Mouse (Mus musculus) intestine, embryonic 16.5 days (tissue): ENCODE results near the gene Cox5a. TPM values are rescaled to one million over a fixed set of nuclear protein-coding genes. Genes with fewer than 3 reads are reported as not detected.

Experiments used
- ATAC-seq: fragments of 200-750 bp; cut with Nextera tagmentation; 2 replicates; pipeline ENCODE4 v1.8.0; 2017; ENCODE audit warnings: moderate TSS enrichment, moderate library complexity
- H3K27ac ChIP-seq: fragments of 300-500 bp; sonication (generic); 2 replicates; pipeline ENCODE4 v1.5.1; 2014; ENCODE audit warnings: mild to moderate bottlenecking, low read length
- H3K27me3 ChIP-seq: fragments of 300-500 bp; sonication (generic); replicated peaks from 2 replicates; pipeline ENCODE4 v1.6.1; 2014; ENCODE audit warnings: low read length, control low read depth, mixed read lengths; ENCODE audit not compliant: control insufficient read depth, insufficient read depth
- H3K36me3 ChIP-seq: fragments of 300-500 bp; sonication (generic); 2 replicates; pipeline ENCODE4 v1.6.1; 2014; ENCODE audit warnings: low read length, control low read depth; ENCODE audit not compliant: control insufficient read depth, insufficient read depth
- H3K4me1 ChIP-seq: fragments of 300-500 bp; sonication (generic); 2 replicates; pipeline ENCODE4 v1.6.1; 2014; ENCODE audit warnings: low read length, control low read depth, mixed read lengths; ENCODE audit not compliant: control insufficient read depth, insufficient read depth
- H3K4me2 ChIP-seq: fragments of 300-500 bp; sonication (generic); 2 replicates; pipeline ENCODE4 v1.6.1; 2014; ENCODE audit warnings: low read depth, low read length, control low read depth
- H3K4me3 ChIP-seq: fragments of 300-500 bp; sonication (generic); 2 replicates; pipeline ENCODE4 v1.5.1; 2014; ENCODE audit warnings: mild to moderate bottlenecking, low read length
- H3K9ac ChIP-seq: fragments of 300-500 bp; sonication (generic); 2 replicates; pipeline ENCODE4 v1.6.1; 2014; ENCODE audit warnings: low read depth, low read length
- H3K9me3 ChIP-seq: fragments of 300-500 bp; sonication (generic); 2 replicates; pipeline ENCODE4 v1.6.1; 2016; ENCODE audit warnings: low read length, control low read depth; ENCODE audit not compliant: control insufficient read depth
- WGBS: fragments of 180-500 bp; shearing (Covaris S2); extraction: QIAGEN DNeasy Blood & Tissue Kit; methylation state at CpG from one replicate; pipeline ENCODE4 v1.1.7; 2014; 5-methylcytosine and 5-hydroxymethylcytosine counted together
- polyA plus RNA-seq: library from polyadenylated mRNA; unstranded; fragments of >200 nt; fragmentation: Nextera tagmentation; extraction: Ambion mirVana; gene quantifications from 2 replicates; pipeline ENCODE4 v1.2.1, GENCODE M21; 2015

The Cox5a gene
- polyA plus RNA-seq, 1 experiment from 2014 or later: 987 TPM

- Histone ChIP-seq H3K36me3 (no peaks in the 10 kb centered on the region), H3K4me1 (peaks cover 29% of the 10 kb centered on the region), H3K4me2 (peak overlapping the region; percentile 89), H3K9ac (peak overlapping the region; percentile 55; the same call in 1 of the 2 replicates), H3K9me3 (no peaks in the 10 kb centered on the region), H3K27ac (no peak overlapping the region), H3K27me3 (peaks cover 56% of the 10 kb centered on the region), H3K4me3 (peak overlapping the region; percentile 54)
- ATAC-seq: 0 out of 2 replicates have a peak, but pooled peaks have one; percentile 2
- WGBS: 4% methylated on average over 23 of the region's 23 CpGs
Observed at GRCm38 (mm10) chr9:57502911-57503621, 18.0 kb upstream of the Cox5a start.

GRCm38 (mm10) chr9:57503622-57504380, 17.3 kb upstream of the Cox5a start, which contains the start of gene Rpp25:
TSS of gene Rpp25 (plus strand) at chr9:57504026.
- peak within 1 kb of the TSS; percentile 55 for H3K9ac ChIP-seq
- no peak within 1 kb of the TSS for H3K27ac ChIP-seq
- H3K36me3 ChIP-seq: no peaks in the 10 kb centered on the region

GRCm38 (mm10) chr9:57504381-57504700, 16.7 kb upstream of the Cox5a start:
- Histone ChIP-seq H3K4me2 (peak overlapping the region; percentile 89), H3K4me1 (peaks cover 29% of the 10 kb centered on the region), H3K36me3 (no peaks in the 10 kb centered on the region), H3K27ac (no peak overlapping the region), H3K27me3 (peaks cover 56% of the 10 kb centered on the region), H3K9me3 (no peaks in the 10 kb centered on the region), H3K4me3 (peak overlapping the region; percentile 54), H3K9ac (peak overlapping the region; percentile 55)
- ATAC-seq: peak; percentile 79
- 2% methylated on average over 34 of the region's 34 CpGs for WGBS

More at GRCm38 (mm10) chr9:57503622-57504380, 17.3 kb upstream of the Cox5a start, which contains the start of gene Rpp25:
- peaks cover 29% of the 10 kb centered on the region for H3K4me1 ChIP-seq
- peak; percentile 88 for ATAC-seq
- WGBS: under 1% methylated on average over 46 of the region's 46 CpGs
- peak within 1 kb of the TSS; percentile 89 for H3K4me2 ChIP-seq
- H3K27me3 ChIP-seq: peaks cover 56% of the 10 kb centered on the region
- no peaks in the 10 kb centered on the region for H3K9me3 ChIP-seq
- peak within 1 kb of the TSS; percentile 54 for H3K4me3 ChIP-seq

GRCm38 (mm10) chr9:57504891-57505290, 16.2 kb upstream of the Cox5a start:
- Histone ChIP-seq H3K27me3 (peaks cover 56% of the 10 kb centered on the region), H3K4me2 (peak overlapping the region; percentile 89; the same call in 1 of the 2 replicates), H3K9me3 (no peaks in the 10 kb centered on the region), H3K4me3 (no peak overlapping the region), H3K4me1 (peaks cover 29% of the 10 kb centered on the region), H3K9ac (no peak overlapping the region), H3K36me3 (no peaks in the 10 kb centered on the region), H3K27ac (no peak overlapping the region)
- ATAC-seq: no peak
- WGBS: 52% methylated on average over 10 of the region's 10 CpGs

GRCm38 (mm10) chr9:57505700-57506099, 15.4 kb upstream of the Cox5a start:
- Histone ChIP-seq H3K4me3 (no peak overlapping the region), H3K9me3 (no peaks in the 10 kb centered on the region), H3K9ac (no peak overlapping the region), H3K4me1 (peaks cover 29% of the 10 kb centered on the region), H3K27me3 (peaks cover 52% of the 10 kb centered on the region), H3K36me3 (no peaks in the 10 kb centered on the region), H3K4me2 (0 out of 2 replicates have a peak overlapping the region, but pooled peaks have one; percentile 23), H3K27ac (no peak overlapping the region)
- ATAC-seq: peak; percentile 87
- WGBS: 6% methylated on average over 8 of the region's 8 CpGs

GRCm38 (mm10) chr9:57510577-57510976, 10.5 kb upstream of the Cox5a start:
- Histone ChIP-seq H3K4me2 (no peak overlapping the region), H3K9ac (no peak overlapping the region), H3K9me3 (no peaks in the 10 kb centered on the region), H3K4me1 (peaks cover 8% of the 10 kb centered on the region; the same call in 1 of the 2 replicates), H3K4me3 (no peak overlapping the region), H3K27ac (no peak overlapping the region), H3K27me3 (peaks cover 8% of the 10 kb centered on the region), H3K36me3 (no peaks in the 10 kb centered on the region)
- no peak for ATAC-seq
- 72% methylated on average over 2 of the region's 2 CpGs for WGBS

- H3K4me2 ChIP-seq: no peak overlapping the region
- no peak overlapping the region for H3K9ac ChIP-seq
- H3K9me3 ChIP-seq: no peaks in the 10 kb centered on the region
- 17% methylated on average over 3 of the region's 3 CpGs for WGBS
- H3K36me3 ChIP-seq: no peaks in the 10 kb centered on the region
- H3K27ac ChIP-seq: no peak overlapping the region
- no peak for ATAC-seq
- H3K4me1 ChIP-seq: peaks cover 2% of the 10 kb centered on the region
- H3K4me3 ChIP-seq: no peak overlapping the region
- no peaks in the 10 kb centered on the region for H3K27me3 ChIP-seq
Observed at GRCm38 (mm10) chr9:57517113-57517512, 4.0 kb upstream of the Cox5a start.

GRCm38 (mm10) chr9:57520375-57521055, 559 bp upstream of the Cox5a start:
- 22% methylated on average over 16 of the region's 16 CpGs for WGBS
- peak; percentile 49; the same call in 1 of the 2 replicates for ATAC-seq
- Histone ChIP-seq H3K36me3 (no peaks in the 10 kb centered on the region), H3K4me3 (peak overlapping the region; percentile 99), H3K9ac (peak overlapping the region; percentile 98), H3K4me2 (peak overlapping the region; percentile 69), H3K27ac (peak overlapping the region; percentile 33), H3K27me3 (no peaks in the 10 kb centered on the region), H3K9me3 (no peaks in the 10 kb centered on the region), H3K4me1 (peaks cover 20% of the 10 kb centered on the region)
